Mouse (Mus musculus) spleen, adult 2 months (tissue): Measurements from ENCODE around the gene Zbtb42.

Source experiments
- CTCF ChIP-seq: fragments of 200-500 bp; IDR thresholded peaks from 2 replicates; pipeline ENCODE4 v1.5.1; 2011; ENCODE audit warnings: mild to moderate bottlenecking, inconsistent platforms; ENCODE audit not compliant: insufficient read depth, insufficient read length, insufficient replicate concordance; ENCODE audit errors: extremely low read depth
- POLR2A ChIP-seq: fragments of 200-500 bp; IDR thresholded peaks from 2 replicates; pipeline ENCODE4 v1.6.1; 2011; ENCODE audit warnings: low read depth, low read length, inconsistent platforms

GRCm38 (mm10) chr12:112702374-112703320, 24.0 kb downstream of the Zbtb42 start:
- TF ChIP-seq CTCF, result no peak
- no peak for TF ChIP-seq POLR2A
